Mouse (Mus musculus) ES-Bruce4 (cell line): ENCODE measurements at regions not wholly inside any gene's neighbourhood (a gene's known extent, or its start where the extent isn't known, plus 50 kb on each side); places are given as distances from the start of the nearest gene placed in this dataset.

Experiments
- H3K27ac ChIP-seq: 2 replicates; pipeline ENCODE4 v1.5.1; 2012; ENCODE audit warnings: low read length, inconsistent platforms; ENCODE audit not compliant: insufficient read depth
- H3K27me3 ChIP-seq: 2 replicates; pipeline ENCODE4 v1.6.1; 2012; ENCODE audit warnings: mild to moderate bottlenecking, low read length, inconsistent platforms; ENCODE audit not compliant: control insufficient read depth, poor library complexity, insufficient read depth, severe bottlenecking
- H3K36me3 ChIP-seq: 2 replicates; pipeline ENCODE4 v1.6.1; 2012; ENCODE audit warnings: inconsistent platforms, mild to moderate bottlenecking, low read length, moderate library complexity; ENCODE audit not compliant: control insufficient read depth, poor library complexity, insufficient read depth, severe bottlenecking
- H3K4me1 ChIP-seq: one replicate; pipeline ENCODE4 v1.8.1; 2011; ENCODE audit warnings: low read length; ENCODE audit not compliant: control insufficient read depth, insufficient read depth
- H3K4me3 ChIP-seq: 2 replicates; pipeline ENCODE4 v1.5.1; 2011; ENCODE audit warnings: low read depth, mild to moderate bottlenecking, low read length
- H3K9ac ChIP-seq: 2 replicates; pipeline ENCODE4 v1.6.1; 2012; ENCODE audit warnings: low read depth, mild to moderate bottlenecking, inconsistent platforms; ENCODE audit not compliant: poor library complexity, severe bottlenecking
- H3K9me3 ChIP-seq: replicated peaks from 2 replicates; pipeline ENCODE4 v1.6.1; 2012; ENCODE audit warnings: mild to moderate bottlenecking, low read length, inconsistent platforms; ENCODE audit not compliant: control insufficient read depth, poor library complexity, insufficient read depth, severe bottlenecking
- CTCF ChIP-seq: IDR thresholded peaks from one replicate; pipeline ENCODE4 v1.8.1; 2011; ENCODE audit warnings: low read depth, low read length
- EP300 ChIP-seq: IDR thresholded peaks from 2 replicates; pipeline ENCODE4 v1.6.1; 2011; ENCODE audit warnings: low read depth, low read length; ENCODE audit not compliant: insufficient read depth
- POLR2A ChIP-seq: IDR thresholded peaks from one replicate; pipeline ENCODE4 v1.8.1; 2011; ENCODE audit warnings: low read length; ENCODE audit not compliant: insufficient read depth

DNA sequence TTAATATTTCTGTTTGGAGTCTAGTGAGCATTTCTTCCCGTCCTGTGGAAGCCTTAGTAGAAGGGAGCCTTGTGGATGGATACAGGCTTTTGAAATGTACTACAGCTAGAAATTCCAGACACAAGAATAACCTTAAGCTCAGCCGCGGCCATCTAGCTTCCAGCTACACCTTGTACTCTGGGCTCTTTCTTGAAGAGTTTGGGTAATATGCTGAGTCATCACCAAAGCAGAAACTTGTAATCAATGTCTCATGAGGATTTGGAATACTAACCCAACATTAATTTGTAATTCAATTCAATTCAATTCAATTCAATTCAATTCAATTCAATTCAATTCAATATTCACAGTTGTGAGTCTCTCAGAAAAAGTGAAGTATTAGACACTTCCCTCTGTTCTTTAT is 797.0 kb downstream of the Hace1 start:
- H3K27ac ChIP-seq: no peak overlapping the region
- H3K9ac ChIP-seq: no peak overlapping the region
- no peaks in the 10 kb centered on the region; the same call in 1 of the 2 replicates for H3K27me3 ChIP-seq
- H3K9me3 ChIP-seq: peaks cover 2% of the 10 kb centered on the region
- no peaks in the 10 kb centered on the region for H3K36me3 ChIP-seq
- no peak overlapping the region for H3K4me3 ChIP-seq
- TF ChIP-seq EP300 (no peak), CTCF (no peak), POLR2A (no peak)
- no peaks in the 10 kb centered on the region for H3K4me1 ChIP-seq

DNA sequence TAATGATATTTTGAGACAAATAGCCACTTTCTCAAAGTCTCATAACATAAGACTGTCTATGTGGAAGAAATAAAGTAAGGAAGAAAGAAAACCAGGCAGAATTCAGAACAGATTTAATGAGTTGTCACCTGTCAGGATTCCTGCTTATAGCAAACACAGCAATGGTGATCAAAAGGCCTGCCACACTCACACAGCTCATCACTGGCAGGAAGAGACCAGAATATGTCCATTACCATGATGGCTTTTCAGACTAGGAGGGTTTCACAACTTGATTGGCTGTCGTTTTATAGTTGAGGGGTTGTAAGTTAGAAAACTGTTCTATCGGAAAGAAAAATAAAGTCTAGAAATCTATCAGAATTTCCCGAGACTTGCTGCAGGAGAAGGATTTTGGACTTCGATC is 819.5 kb downstream of the Hace1 start:
- Histone ChIP-seq H3K27ac (no peak overlapping the region), H3K36me3 (no peaks in the 10 kb centered on the region), H3K27me3 (no peaks in the 10 kb centered on the region), H3K9me3 (no peaks in the 10 kb centered on the region), H3K4me3 (no peak overlapping the region), H3K4me1 (no peaks in the 10 kb centered on the region), H3K9ac (no peak overlapping the region)
- TF ChIP-seq EP300 (no peak), CTCF (no peak), POLR2A (no peak)

GRCm38 (mm10) chr10:46403883-46404282 is 826.3 kb downstream of the Hace1 start:
- Histone ChIP-seq H3K9me3 (no peaks in the 10 kb centered on the region), H3K4me3 (no peak overlapping the region), H3K9ac (no peak overlapping the region), H3K27me3 (no peaks in the 10 kb centered on the region), H3K36me3 (no peaks in the 10 kb centered on the region), H3K4me1 (no peaks in the 10 kb centered on the region), H3K27ac (no peak overlapping the region)
- TF ChIP-seq POLR2A (no peak), EP300 (no peak), CTCF (no peak)
